Mouse (Mus musculus) right cerebral cortex, postnatal 14 days (tissue): ENCODE data around the gene Efnb3.

Source experiments
- DNase-seq: peaks from one replicate; pipeline ENCODE4 v3.0.0; 2022

The Efnb3 gene

DNA sequence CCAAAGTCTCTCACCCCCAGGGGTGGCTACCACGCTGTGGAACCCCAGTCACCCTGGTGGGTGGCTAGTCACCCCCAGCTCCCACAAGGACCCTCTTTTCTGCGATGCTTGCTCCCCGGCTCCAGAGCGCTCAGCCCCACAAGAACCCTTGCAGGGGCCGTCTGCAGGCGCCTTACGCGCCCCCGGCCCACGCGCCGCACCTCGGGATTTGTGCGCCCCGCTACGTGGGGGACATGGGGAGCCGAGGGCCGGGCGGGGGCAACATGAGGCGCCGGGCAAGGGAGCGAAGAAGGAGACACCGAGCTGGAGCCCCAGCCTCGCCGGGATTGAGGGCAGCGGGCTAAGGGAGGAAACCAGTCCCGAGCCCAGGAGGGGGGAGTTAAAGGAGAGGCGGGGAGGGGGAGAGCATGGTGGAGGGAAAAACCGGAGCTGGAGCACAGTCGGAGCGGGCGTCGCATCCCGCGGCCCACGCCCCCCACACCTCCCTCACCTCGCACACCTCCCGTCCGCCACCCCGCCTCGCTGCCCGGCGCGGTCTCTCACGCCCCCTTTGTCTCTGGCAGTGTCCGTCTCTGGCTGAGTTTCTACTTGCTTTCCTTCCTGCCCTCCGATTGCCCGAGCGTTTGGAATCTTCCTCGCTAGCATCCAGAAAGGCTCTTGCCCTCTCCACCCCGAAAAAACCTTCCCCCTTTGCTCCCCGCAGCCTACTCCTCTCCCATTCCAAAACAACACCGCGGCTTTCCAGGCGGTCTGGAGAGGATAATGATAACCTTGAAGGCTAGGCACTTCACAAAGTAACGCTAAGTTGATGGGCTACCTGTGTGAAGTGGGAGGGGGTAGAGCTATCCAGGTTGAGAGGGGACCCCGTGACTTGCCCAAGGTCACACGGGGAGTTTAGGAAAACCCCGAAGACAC lies at the start of gene Efnb3:
Gene Efnb3 (minus strand): TSS at position 355 of the 915 bp plus-strand sequence.
- DNase-seq: peak; percentile 63

DNA sequence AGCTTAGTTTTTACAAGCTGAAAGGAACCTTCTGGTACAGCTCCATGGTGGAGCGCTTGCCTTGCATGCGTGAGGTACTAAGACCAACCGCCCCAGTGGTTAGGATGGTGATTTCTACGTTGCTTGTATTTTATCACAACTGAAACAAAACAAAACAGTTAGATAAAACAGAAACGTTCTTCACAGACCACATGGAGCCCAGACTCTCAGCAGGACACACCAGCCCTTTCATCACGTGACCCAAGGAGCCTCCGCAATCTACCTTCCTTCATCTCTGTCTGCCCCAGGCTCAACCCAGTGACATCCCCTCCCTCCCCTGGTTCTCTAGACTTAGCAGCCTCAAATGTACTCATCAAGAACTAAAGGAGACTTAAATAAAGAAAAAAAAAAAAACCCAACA lies 49.4 kb upstream of the Efnb3 start:
- no peak for DNase-seq

DNA sequence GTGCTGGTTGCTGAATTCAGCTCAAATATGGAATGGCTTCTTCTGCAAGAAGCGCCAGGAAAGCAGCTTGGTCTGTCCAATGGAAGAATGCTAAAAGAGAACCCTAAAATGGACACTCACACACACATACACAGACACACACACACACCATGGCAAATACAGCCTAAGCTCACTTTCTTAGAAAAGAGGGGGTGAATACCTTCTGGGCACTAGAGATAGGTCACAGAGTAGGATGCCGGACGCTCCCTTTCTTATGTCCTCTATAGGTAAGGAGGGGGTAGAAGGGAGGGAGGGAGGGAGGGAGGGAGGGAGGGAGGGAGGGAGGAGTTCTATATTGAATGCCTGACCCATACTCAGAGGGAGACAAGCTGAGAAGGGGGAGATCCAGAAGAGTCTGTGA lies 48.5 kb upstream of the Efnb3 start:
- no peak for DNase-seq

DNA sequence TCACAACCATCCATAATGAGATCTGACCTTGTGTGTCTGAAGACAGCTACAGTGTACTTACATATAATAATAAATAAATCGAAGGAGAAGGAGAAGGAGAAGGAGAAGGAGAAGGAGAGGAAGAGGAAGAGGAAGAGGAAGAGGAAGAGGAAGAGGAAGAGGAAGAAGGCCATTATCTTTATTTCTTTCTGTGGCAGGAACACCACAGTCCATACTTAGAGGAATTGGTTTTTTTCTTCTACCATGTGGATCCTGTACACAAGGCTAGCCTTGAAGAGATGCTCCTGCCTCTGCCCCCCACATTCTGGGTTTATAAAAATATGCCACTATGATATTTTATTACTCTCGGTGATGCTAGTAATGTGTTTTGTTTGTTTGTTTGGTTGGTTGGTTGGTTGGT lies 46.8 kb upstream of the Efnb3 start:
- DNase-seq: no peak

DNA sequence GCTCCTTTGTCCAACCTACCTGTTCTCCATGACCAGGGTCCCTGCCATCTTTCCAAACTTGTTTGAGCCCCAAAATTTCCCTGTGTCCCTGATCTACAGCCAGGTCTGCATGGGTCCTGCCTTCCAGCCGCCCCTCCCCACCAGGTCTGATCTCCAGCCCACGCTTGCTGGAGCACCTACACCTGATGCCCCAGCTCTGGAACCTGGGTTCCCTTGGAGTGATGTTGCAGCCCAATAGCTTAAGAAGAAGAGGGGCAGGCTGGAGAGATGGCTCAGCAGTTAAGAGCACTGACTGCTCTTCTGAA lies 46.4 kb upstream of the Efnb3 start:
- DNase-seq: no peak

DNA sequence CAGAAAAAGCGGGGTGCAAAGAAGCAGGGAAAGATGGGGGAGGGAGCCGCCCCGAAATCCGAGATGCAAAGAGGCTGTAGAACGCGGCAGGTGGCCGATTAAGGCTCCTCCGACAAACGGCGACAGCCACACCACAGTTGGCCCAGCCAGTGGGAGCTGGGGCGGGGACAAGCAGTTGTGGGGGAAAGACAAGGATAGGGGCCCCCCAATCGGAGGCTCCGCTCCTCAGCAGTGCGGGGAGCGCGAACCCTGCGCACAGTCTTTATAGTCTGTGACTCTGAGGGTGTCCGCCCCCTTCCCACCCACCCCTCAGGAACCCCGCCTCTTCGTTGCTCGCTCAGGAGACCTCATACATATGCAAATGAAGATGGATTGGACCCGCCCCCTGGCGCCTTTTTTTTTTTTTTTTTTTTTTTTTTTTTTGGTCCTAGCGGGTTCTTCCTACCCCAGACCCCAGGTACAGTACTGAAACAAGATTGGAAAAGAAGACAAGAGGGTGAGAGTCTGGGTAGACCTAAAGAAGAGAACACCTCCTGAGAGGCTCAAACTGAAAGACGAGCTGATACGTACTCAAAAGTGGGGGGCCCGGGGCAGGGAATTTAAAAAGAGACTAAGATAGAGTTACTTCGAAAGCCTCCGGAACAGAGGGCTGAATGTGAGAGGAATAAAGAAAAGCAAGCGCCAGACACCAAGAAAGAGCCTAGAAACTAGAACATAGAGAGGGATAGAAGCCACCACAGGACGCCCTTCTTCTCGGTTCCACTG lies 45.9 kb upstream of the Efnb3 start, which contains the start of gene Atp1b2:
Gene Atp1b2 (minus strand): TSS at position 217 of the 765 bp plus-strand sequence.
- peak; percentile 78 for DNase-seq

DNA sequence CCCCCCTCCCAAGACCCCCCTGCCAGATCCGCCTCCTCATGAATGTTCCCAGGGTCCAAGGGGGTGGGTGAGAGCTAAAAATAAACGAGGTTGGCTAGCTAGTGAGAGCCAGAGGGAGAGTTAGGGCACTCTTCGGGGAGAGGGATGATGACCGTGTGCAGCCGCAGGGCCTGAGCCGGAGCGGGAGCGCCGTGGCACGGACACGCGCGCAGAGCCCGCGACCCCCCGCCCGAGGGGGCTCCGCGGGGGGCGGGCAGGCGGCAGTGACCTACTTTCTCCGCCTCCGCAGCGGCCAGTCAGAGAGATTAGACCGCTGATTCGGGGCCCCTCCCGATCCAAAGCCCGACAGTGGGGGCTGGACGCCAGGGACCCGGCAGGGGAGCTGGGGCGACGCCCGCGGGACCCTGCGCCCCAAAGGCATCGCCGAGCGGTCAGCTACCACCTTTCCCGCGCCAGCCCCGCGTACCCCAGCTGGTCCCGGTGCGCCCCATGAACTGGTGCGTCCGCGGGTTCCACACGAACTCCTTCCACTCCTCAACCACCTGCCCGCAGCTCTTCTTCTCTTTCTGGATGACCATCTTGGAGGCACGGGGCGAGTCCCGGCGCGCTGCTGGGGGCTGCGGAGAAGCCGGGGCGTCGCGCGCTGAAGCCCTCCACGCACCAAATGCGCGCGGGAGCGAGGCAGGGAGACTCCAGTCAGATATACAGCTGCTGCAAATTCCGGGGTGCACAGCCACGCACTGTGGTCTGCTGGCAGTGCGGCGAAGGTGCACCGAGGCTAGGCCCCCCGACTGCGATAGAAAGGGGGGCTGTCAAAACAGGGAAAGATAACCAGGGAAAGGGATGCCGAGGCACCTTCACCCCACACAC lies 45.0 kb upstream of the Efnb3 start:
- DNase-seq: peak; percentile 44

DNA sequence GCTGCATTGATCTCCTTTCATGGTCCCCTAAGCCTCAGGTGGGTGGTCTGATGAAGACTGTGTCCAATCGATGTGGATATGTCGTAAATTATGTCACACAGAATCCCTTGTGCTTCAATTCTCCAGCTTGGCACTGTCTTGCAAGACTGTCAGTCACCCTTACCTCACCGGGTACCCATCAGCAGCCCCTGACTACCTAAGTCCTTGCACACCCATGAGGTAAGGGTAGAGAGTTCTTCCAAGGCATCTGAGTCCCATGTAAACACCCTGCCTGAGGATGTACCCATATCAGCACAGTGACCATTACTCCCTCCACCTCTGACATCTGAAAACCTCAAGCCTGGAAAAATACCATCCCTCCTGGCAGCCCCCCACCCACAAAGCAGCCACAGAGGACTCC lies 44.3 kb upstream of the Efnb3 start:
- DNase-seq: no peak

DNA sequence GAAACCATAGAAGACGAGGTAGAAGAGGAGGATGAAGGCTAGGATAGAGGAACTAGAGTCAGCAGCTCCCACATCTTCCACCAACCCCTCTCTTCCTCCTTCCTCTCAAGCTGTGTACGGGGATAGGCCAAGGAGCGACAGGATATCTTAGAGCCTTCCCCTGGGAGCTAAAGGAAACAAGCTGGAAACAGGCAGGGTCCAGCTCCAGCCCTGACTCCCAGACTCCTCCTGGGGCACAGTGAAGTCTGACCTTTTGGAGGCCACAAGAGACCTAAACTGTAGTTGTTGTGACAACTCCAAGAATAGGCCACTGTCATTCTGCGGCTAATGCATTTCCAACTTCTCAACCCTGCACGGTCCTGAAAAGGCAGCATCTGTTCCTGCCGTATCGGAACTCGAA lies 43.5 kb upstream of the Efnb3 start:
- DNase-seq: no peak

DNA sequence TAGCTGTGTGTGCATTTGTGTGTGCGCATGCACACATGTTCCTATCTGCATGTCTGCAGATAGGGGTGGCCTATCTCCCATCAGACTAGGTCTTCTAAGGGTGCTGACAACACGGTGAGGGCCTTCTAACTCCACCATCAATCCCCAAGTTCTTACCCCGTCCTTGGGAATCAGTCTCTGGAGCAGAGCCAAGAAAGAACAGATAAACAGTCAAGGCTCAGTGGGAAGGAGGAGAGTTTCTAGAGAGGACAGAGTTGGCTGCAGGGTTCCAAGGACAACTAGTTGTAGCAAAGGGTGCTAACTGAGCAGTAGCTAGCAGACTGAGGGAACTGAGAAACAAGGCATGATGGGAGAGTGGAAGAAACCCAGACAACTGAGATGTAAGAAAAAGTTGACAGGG lies 41.8 kb upstream of the Efnb3 start:
- no peak for DNase-seq

DNA sequence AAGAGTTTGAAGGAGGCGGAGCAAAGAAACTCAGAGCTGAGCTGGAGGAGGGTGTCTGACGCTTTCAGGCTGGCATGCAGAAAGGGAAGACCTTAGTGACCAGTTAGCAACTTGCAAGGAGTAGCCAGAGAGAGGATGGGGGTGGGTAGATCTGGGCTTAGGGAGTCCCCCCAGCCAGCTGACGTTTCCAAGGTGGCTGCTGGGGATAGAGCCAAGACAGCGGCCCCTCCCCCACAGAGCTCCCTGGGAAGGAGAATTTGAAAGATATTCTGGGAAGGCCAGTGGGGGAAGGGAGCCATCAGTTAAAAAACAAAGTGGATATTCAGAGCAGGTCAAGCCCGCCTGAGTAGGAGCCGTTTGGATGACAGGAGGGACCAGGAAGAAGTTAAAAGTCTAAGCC lies 40.1 kb upstream of the Efnb3 start:
- DNase-seq: peak; percentile 82

DNA sequence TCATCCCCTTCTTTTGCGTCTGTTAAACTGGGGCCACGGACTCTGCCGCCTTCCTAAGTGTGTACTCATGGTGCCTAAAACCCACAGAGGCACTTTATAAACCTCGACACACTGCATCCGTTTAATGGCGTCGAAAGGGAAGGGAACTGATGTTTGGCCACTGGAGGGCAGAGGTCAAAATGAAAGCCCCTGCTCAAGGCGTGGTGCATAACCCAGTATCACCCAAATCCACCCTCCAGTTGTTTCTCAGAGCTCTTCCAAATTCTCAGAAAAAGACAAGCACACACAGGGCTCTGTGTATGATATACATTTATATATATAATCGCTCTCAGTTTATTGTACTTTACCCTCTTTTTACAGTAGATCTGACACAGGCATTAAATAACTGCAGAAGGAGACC lies 39.4 kb upstream of the Efnb3 start:
- DNase-seq: no peak

DNA sequence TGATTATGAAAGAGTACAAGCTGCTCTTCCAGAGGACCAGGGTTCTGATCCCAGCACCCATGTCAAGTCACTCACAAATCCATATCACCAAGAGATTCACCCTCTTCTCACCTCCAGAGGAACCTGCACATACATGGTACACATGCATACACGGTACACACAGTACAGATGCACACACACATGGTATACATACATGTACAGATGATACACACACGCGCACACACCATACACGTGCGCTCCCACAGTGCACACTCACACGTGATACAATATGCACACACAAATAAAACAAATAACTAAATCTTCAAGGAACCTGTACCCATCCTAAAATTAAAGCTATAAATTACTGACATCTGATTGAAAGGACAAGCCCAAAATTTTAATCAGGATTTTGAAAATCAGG lies 34.8 kb upstream of the Efnb3 start:
- no peak for DNase-seq

DNA sequence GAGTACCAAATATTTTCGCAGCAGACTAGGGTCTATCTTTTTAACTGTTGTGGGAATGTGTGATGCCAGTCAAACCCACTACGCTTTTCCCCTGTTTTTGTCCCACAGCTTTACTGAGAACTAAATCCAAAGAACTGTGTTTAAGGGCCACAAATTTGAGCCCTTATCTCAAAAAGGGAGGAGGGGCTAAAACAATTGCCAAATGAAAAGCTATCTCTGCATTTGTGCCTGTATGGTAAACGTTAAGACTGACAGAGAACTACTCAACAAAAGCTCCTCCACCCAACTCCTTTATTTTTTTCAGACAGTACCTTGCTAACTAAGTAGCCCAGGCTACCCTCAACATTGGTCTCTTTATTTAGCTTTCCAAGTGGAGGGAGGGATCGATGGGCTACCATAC lies 32.8 kb upstream of the Efnb3 start:
- DNase-seq: no peak

DNA sequence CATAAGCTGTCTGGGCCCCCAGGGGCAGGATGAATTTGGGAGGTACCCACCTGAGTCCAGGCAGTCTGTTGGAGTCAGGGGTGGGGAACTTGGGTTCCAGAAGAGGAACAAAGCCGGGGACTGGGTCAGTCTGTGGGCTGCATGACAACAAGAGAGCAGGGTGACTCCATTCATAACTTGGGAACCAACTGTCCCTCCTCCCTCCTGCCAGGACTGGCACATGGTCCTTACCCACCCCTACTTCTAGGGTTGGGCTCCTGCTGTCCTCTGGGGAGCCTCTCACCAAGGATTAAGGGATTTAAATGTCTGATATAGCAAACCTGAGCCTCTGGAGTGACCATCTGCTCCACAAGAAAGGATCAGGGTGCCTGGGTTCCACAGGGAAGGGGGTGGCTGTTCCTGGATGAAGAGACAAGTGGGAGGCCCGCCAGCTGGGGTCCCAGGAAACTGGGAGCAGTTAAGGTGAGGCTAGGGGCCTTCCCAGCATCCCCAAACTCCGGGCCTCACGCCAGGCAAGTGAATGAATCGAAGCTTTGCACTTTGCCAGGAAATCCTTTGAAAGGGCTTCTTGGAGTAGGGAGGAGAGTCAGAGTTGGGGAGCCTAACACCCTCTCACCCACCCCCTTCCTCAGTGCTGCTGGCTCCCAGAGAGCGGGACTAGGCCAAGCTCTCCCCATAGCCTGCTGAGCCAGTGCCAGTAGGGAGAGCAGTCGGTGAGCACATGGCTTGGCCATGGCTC lies 32.1 kb upstream of the Efnb3 start:
- DNase-seq: peak; percentile 78

DNA sequence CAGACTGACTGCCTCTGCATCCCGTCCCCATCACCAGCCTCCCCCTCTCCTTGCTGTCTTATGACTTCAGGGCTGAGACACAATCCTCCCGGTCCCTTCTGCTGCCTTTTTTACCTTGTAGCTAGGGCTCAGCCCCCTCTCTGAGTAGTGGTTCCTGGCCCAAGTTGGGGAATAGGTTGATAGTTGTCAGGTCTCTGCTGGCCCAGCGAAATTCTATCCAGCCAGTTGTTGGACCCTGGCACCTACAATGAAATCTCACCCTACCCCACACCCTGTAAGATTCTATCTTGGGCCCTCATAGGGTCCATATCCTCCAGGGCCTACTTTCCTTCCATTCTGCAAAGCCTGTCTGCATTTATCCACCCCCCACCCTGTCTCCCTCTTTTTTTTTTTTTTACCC lies 31.4 kb upstream of the Efnb3 start:
- DNase-seq: no peak

DNA sequence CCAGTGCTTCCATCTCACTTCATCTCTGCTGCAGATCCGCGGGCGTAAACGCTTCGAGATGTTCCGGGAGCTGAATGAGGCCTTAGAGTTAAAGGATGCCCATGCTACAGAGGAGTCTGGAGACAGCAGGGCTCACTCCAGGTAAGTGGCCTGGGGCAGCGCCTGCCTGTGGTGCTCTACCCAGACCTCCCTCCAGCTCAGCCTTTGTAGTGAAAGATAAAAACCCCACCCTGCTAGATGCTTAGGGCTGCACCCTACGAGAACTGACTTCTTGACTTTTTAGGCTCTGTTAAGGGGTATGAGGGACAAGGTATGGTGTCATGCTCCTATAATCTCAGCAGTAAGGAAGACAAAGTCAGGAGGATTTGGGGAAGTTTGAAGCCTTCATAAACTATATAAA lies 30.6 kb upstream of the Efnb3 start:
- DNase-seq: no peak

DNA sequence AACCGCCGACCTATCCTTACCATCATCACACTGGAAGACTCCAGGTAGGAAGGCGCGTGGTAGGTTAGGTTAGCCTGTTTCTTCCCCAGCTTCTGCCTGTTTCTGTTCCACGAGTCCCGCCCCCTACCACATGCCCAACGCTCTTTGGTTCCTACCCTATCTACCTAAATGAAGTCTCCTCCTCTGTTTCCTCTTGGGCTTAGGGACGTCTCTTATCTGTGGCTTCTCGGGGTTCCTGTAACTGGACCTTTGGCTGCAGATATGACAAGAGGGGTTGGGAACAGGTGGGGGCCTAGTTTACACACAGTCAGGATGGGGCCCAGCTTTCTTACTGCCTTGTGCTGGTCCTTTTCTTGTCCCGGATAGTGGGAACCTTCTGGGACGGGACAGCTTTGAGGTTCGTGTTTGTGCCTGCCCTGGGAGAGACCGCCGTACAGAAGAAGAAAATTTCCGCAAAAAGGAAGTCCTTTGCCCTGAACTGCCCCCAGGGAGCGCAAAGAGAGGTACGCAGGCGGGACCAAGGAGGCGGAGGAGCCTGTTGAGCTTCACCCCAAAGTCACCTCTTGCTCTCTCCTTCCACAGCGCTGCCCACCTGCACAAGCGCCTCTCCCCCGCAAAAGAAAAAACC lies 29.3 kb upstream of the Efnb3 start:
- DNase-seq: no peak

DNA sequence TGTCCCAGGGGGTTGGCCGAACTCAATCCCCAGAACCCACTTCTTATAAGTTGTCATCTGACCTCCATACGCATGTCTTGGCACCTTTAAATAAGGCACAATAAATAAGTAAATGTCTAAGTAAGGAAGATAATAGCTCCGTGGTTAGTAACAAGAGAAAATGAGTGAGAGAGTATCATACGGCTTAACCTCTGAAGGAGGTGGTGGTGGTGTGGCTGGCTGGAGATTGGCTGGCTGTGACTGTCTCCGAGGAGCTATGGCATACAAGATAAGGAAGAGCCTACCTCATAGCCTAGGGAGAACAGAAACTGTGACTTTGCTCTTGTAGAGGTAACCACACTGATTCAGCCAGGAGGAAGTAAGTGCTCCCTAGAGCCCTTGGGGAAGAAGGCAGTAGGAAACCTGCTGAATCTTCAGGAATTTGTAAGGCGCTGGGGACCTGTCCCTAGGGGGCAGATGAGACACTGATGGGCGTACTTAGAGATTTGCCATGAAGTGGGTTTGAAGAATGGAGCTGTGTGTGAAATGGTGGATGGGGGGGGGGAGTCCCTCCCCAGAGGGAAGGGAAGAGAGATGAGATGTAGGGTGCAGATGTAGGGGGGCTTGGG lies 25.8 kb upstream of the Efnb3 start:
- no peak for DNase-seq

DNA sequence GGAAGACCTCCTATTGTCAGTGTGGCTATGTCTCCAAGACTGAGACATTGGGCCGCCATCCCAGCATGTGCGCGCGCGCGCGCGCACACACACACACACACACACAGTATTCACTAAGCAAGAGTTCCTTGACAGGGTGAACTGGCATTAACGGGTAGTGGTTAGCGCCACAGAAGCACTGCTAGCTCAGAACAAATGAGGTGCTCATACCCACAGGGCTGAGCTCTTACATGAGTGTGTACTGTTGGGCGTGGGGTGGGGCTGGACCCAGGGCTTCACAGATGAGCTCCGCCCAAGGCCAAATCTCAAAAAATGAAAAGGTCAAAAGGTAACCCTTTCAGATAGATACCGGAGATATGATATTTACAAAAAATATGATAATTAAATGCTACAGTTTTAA lies 24.9 kb upstream of the Efnb3 start:
- DNase-seq: no peak

DNA sequence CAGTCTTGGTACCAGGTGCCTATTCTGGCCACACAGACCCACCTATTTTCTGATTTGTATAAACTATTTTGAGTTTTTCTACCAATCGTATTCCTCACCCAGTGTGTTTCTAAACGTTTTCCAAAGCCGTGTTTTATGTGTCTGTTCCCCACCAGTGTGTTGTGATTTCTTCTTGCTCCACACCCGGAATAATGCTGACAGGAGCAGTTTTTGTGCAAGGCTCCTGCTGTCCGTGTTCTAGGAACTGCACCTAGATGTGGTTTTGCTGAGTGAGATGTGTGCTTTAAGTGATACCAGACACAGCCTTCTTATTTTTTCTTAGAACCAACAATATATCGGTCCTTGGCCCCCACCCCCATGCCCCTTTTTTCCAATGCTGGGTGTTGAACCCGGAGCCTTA lies 24.0 kb upstream of the Efnb3 start:
- DNase-seq: no peak
